Mouse (Mus musculus) heart, adult 2 months (tissue): ENCODE results near the gene Sgce.

Experiments used
- CTCF ChIP-seq: fragments of 200-600 bp; IDR thresholded peaks from 2 replicates; pipeline ENCODE4 v1.8.1; 2022; ENCODE audit warnings: antibody characterized with exemption, mild to moderate bottlenecking, moderate library complexity
- EP300 ChIP-seq: fragments of 200-500 bp; IDR thresholded peaks from 2 replicates; pipeline ENCODE4 v1.6.1; 2011; ENCODE audit warnings: low read depth, low read length, control low read depth; ENCODE audit not compliant: insufficient read depth
- POLR2A ChIP-seq: fragments of 200-500 bp; IDR thresholded peaks from 2 replicates; pipeline ENCODE4 v1.6.1; 2011; ENCODE audit warnings: mild to moderate bottlenecking, low read depth, low read length, control low read depth; ENCODE audit not compliant: insufficient read depth

GRCm38 (mm10) chr6:4647351-4647750, 99.7 kb downstream of the Sgce start:
- TF ChIP-seq EP300 (no peak), CTCF (no peak), POLR2A (no peak)
